In genomic region chrX:103616162-103616535, GRCm38 (mm10) we compare ENCODE assay signal across 8 mouse cellular contexts. TPM values are rescaled to one million over a fixed set of nuclear protein-coding genes. Genes with fewer than 3 reads are reported as not detected.
DNase-seq lines count a peak whose midpoint lies in the region; ATAC-seq and TF ChIP-seq lines count a peak whose summit lies in the region.

No protein-coding gene starts in this region.

- DNase-seq in 3134 (ENCODE audit: extremely low read depth, insufficient read length, low spot score), result peak; percentile 73
- DNase-seq in MEL-GATA-1-ER (ENCODE audit: extremely low read depth, low read depth), result peak; percentile 75
- peak; percentile 40 to 53 for DNase-seq in cerebellum, postnatal 36 days
- peak; percentile 34 to 47 for DNase-seq in heart, adult 2 months
- peak; percentile 55 for DNase-seq in kidney, adult 18-20 months
- DNase-seq in liver, postnatal 0 days, result peak; percentile 68
- peak; percentile 32 for DNase-seq in neural tube, embryonic 10.5 days (ENCODE audit: extremely low spot score, low spot score)
- DNase-seq in testis, postnatal 14 days (ENCODE audit: low spot score), result peak; percentile 12

- no peaks in the 10 kb centered on the region for H3K9me3 ChIP-seq in liver, postnatal 0 days (ENCODE audit: low read length)

- H3K79me2 ChIP-seq in heart, adult 2 months (replicated peaks; ENCODE audit: control insufficient read depth, insufficient read depth, low read length), result no peaks in the 10 kb centered on the region

- intact Hi-C loops in heart, adult 2 months (cut with DNase I), result no loop called here

- H3K4me1 ChIP-seq in heart, adult 2 months (ENCODE audit: control insufficient read depth, insufficient read depth, low read length), result no peaks in the 10 kb centered on the region
- peaks cover 7% of the 10 kb centered on the region; the same call in 1 of the 2 replicates for H3K4me1 ChIP-seq in liver, postnatal 0 days (ENCODE audit: insufficient read depth)

- H3K36me3 ChIP-seq in heart, adult 2 months (ENCODE audit: control insufficient read depth, insufficient read depth, low read length), result no peaks in the 10 kb centered on the region
- H3K36me3 ChIP-seq in liver, postnatal 0 days (replicated peaks; ENCODE audit: insufficient read depth, low read length), result peaks cover 7% of the 10 kb centered on the region; the same call in 1 of the 2 replicates

- no peaks in the 10 kb centered on the region for H3K27me3 ChIP-seq in heart, adult 2 months (ENCODE audit: control insufficient read depth, insufficient read depth, low read length)
- no peaks in the 10 kb centered on the region for H3K27me3 ChIP-seq in liver, postnatal 0 days (ENCODE audit: insufficient read depth, low read length)

- peak overlapping the region; percentile 76 for H3K4me2 ChIP-seq in liver, postnatal 0 days (ENCODE audit: low read depth, low read length)

- ATAC-seq in liver, postnatal 0 days, result peak; percentile 54

- 17% methylated on average over 19 of the region's 19 CpGs for WGBS in heart, adult 2 months
- WGBS in liver, postnatal 0 days (ENCODE audit: insufficient replicate concordance), result 26% methylated on average over 19 of the region's 19 CpGs

- no peak for TF ChIP-seq CTCF in heart, adult 2 months (IDR thresholded peaks at IDR 0.05)
- no peak for TF ChIP-seq CTCF in liver, postnatal 0 days (IDR thresholded peaks at IDR 0.05; ENCODE audit: low read depth)

- H3K4me3 ChIP-seq in heart, adult 2 months, result peak overlapping the region; percentile 84
- peak overlapping the region; percentile 67 for H3K4me3 ChIP-seq in liver, postnatal 0 days (ENCODE audit: low read depth, low read length)

- peak overlapping the region; percentile 91 for H3K27ac ChIP-seq in heart, adult 2 months
- H3K27ac ChIP-seq in liver, postnatal 0 days (ENCODE audit: low read depth), result peak overlapping the region; percentile 90

- peak overlapping the region; percentile 56 for H3K9ac ChIP-seq in heart, adult 2 months (ENCODE audit: low read depth, low read length)
- peak overlapping the region; percentile 70 for H3K9ac ChIP-seq in liver, postnatal 0 days (replicated peaks)

- no peak for TF ChIP-seq POLR2A in heart, adult 2 months (IDR thresholded peaks at IDR 0.05; ENCODE audit: insufficient read depth, low read depth, low read length)

- TF ChIP-seq EP300 in heart, adult 2 months (IDR thresholded peaks at IDR 0.05; ENCODE audit: insufficient read depth, low read depth, low read length), result no peak
- TF ChIP-seq EP300 in liver, postnatal 0 days (IDR thresholded peaks at IDR 0.05; ENCODE audit: low read depth), result no peak

RNA-seq across cellular contexts. Expression of gene Zcchc13, which starts 14.2 kb away (rescaled TPM):
- not detected for total RNA-seq in heart, adult 2 months (2021)
- not detected in 2 replicates for polyA plus RNA-seq in heart, adult 2 months (2012; rRNA removed)
- not detected in 2 replicates for polyA plus RNA-seq in liver, postnatal 0 days (2015; fragmentation: Nextera tagmentation; extraction: Ambion mirVana)

Comparison
In these comparisons a context has a peak if more than half of its experiments do, and no peak if none do; other contexts are left out.
1. Peak in every context shown above with its lines: DNase-seq, ATAC-seq, H3K4me3 ChIP-seq and H3K27ac ChIP-seq.
2. DNase-seq: peak in every context shown above with its lines; median percentile 75 in MEL-GATA-1-ER; 73 in 3134; 68 in liver, postnatal 0 days; 55 in kidney, adult 18-20 months; 46 in cerebellum, postnatal 36 days; 40 in heart, adult 2 months; 32 in neural tube, embryonic 10.5 days; 12 in testis, postnatal 14 days.